Mouse (Mus musculus): ENCODE data around the gene Psmd1. TPM values are rescaled to one million over a fixed set of nuclear protein-coding genes. Genes with fewer than 3 reads are reported as not detected.
A peak's percentile ranks its signal among the peaks of the same experiment; 100 is the strongest.

Gene Psmd1
- polyA plus RNA-seq, 1 experiment from 2014 or later = 225 TPM

DNA sequence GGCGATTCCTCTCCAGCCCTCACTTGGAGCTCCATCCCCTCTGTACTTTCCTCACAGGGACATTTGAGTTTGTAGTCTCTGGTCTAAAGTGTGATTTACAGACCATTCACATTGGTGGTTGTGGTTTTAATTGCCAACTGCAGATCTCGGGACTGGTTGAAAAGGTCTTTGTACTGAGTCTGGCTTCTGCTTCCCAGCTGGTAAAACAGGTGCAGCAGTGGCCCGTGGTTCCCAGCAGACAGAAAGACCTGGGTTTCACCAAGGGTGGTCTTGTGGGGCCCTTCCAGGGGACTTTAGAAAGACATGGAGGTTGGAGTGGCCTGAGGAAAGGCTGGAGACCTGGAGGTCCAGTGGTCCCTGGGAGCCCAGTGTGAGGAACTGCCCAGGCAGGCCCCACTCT is 9.2 kb upstream of the Psmd1 start:
- Histone ChIP-seq H3K4me1 (replicated peaks; ENCODE audit: control insufficient read depth, insufficient read depth, low read length) (no peaks in the 10 kb centered on the region), H3K4me3 (ENCODE audit: low read depth, low read length) (no peak overlapping the region), H3K4me2 (ENCODE audit: low read depth, low read length, severe bottlenecking) (no peak overlapping the region), H3K9ac (ENCODE audit: low read length) (no peak overlapping the region), H3K27me3 (ENCODE audit: control insufficient read depth, insufficient read depth, low read length) (no peaks in the 10 kb centered on the region), H3K27ac (ENCODE audit: low read depth, low read length) (no peak overlapping the region), H3K9me3 (ENCODE audit: control insufficient read depth, low read length) (no peaks in the 10 kb centered on the region), H3K36me3 (ENCODE audit: control insufficient read depth, insufficient read depth, low read length) (no peaks in the 10 kb centered on the region)
- ATAC-seq (replicated peaks; ENCODE audit: low FRiP score) (no peak), DNase-seq (ENCODE audit: low spot score) (no peak)
- WGBS = 53% methylated on average over 3 of the region's 3 CpGs

DNA sequence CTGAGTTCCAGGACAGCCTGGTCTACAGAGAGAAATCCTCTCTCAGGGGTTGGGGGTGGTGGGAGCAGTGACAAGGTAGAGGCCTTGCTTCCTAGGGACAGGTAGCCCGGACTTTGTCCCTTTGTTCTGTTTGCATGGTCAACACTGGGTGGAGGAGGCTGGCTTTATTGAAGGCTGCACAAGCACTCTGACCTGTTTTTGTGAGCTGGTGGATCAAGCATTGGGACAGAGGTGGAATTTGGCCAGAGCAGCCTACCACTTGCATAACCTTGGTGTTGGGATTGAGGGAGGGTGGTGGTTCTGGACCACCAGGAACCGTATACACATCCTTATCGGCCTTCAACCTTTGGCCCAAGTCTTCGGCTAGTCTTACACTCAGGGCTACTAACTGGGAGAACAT is 7.9 kb upstream of the Psmd1 start:
- ATAC-seq (replicated peaks; ENCODE audit: low FRiP score) = no peak
- Histone ChIP-seq H3K9ac (ENCODE audit: low read length) (no peak overlapping the region), H3K9me3 (ENCODE audit: control insufficient read depth, low read length) (no peaks in the 10 kb centered on the region), H3K27me3 (ENCODE audit: control insufficient read depth, insufficient read depth, low read length) (no peaks in the 10 kb centered on the region), H3K4me1 (replicated peaks; ENCODE audit: control insufficient read depth, insufficient read depth, low read length) (no peaks in the 10 kb centered on the region), H3K4me3 (ENCODE audit: low read depth, low read length) (no peak overlapping the region), H3K4me2 (ENCODE audit: low read depth, low read length, severe bottlenecking) (no peak overlapping the region), H3K27ac (ENCODE audit: low read depth, low read length) (no peak overlapping the region), H3K36me3 (ENCODE audit: control insufficient read depth, insufficient read depth, low read length) (no peaks in the 10 kb centered on the region)
- no peak for DNase-seq (ENCODE audit: low spot score)
- WGBS = 91% methylated on average over 4 of the region's 4 CpGs

DNA sequence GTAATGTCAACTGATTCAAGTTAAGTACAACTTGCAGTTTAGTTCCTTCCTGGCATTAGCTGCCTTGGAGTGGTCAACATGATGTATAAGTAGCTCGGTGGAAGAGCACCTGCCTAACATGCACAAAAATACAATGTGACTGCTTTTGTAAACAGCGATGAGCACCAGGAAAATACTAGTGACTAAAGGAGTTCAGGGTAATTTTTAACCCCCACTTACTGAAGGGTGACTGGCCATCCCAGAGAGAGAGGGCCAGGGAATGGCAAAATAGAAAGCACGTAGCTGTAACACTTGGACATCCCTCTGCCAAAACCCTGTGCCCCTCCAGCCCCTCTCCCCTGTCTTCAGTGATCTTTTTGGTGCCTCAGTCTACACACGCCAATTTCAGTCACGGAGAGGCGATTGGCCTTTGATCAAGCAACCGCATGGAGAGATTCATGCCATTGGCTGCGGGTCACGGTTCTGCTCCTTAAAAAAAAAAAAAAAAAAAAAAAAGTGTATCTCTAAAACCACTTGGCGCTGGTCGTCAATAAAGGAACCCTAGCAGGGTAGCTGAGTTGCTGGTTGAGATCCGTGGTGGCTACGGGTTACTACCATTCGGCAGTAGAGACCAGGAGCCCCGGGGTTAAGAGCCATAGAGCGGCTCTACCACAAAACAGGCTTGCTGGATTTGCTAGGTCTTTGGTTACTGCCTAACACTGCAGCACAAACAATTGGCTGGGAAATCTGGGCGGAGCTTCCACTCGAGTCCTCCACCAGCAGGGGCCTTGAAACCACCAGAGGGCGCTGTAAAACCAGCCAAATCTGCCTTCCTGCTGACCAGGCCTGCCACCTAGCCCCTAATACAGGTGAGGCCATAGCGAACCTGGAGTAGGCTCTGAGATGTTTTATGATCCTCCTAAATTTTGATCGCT is 5.1 kb upstream of the Psmd1 start:
- Histone ChIP-seq H3K27me3 (ENCODE audit: control insufficient read depth, insufficient read depth, low read length) (no peaks in the 10 kb centered on the region), H3K4me3 (ENCODE audit: low read depth, low read length) (peak overlapping the region; percentile 28), H3K4me1 (replicated peaks; ENCODE audit: control insufficient read depth, insufficient read depth, low read length) (no peaks in the 10 kb centered on the region), H3K9me3 (ENCODE audit: control insufficient read depth, low read length) (no peaks in the 10 kb centered on the region), H3K4me2 (ENCODE audit: low read depth, low read length, severe bottlenecking) (peak overlapping the region; percentile 48), H3K9ac (ENCODE audit: low read length) (peak overlapping the region; percentile 53), H3K27ac (ENCODE audit: low read depth, low read length) (no peak overlapping the region), H3K36me3 (ENCODE audit: control insufficient read depth, insufficient read depth, low read length) (no peaks in the 10 kb centered on the region)
- ATAC-seq (replicated peaks; ENCODE audit: low FRiP score) (peak; percentile 75), DNase-seq (ENCODE audit: low spot score) (peak; percentile 95)
- 10% methylated on average over 21 of the region's 21 CpGs for WGBS

DNA sequence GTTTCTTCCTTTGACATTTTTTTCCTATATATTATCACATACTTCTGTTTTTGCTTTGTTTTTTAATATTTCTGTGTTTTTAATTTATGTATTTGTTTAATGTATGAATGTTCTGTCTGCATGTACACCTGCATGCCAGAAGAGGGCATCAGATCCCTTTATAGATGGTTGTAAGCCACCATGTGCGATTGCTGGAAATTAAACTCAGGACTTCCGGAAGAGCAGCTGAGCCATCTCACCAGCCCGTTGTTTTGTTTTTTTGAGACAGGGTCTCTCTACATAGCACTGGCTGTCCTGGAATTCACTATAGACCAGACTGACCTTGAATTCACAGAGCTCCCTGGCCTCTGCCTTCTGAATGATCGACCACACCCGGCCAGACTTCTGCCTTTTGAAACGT is 1.7 kb upstream of the Psmd1 start:
- H3K27me3 ChIP-seq (ENCODE audit: control insufficient read depth, insufficient read depth, low read length) = no peaks in the 10 kb centered on the region
- no peaks in the 10 kb centered on the region; the same call in 1 of the 2 replicates for H3K4me1 ChIP-seq (replicated peaks; ENCODE audit: control insufficient read depth, insufficient read depth, low read length)
- no peak overlapping the region for H3K4me3 ChIP-seq (ENCODE audit: low read depth, low read length)
- WGBS = 85% methylated on average over 6 of the region's 6 CpGs
- H3K9ac ChIP-seq (ENCODE audit: low read length) = no peak overlapping the region
- DNase-seq (ENCODE audit: low spot score) (no peak), ATAC-seq (replicated peaks; ENCODE audit: low FRiP score) (no peak)
- no peak overlapping the region for H3K4me2 ChIP-seq (ENCODE audit: low read depth, low read length, severe bottlenecking)
- no peaks in the 10 kb centered on the region for H3K9me3 ChIP-seq (ENCODE audit: control insufficient read depth, low read length)
- H3K27ac ChIP-seq (ENCODE audit: low read depth, low read length) = no peak overlapping the region
- no peaks in the 10 kb centered on the region for H3K36me3 ChIP-seq (ENCODE audit: control insufficient read depth, insufficient read depth, low read length)

DNA sequence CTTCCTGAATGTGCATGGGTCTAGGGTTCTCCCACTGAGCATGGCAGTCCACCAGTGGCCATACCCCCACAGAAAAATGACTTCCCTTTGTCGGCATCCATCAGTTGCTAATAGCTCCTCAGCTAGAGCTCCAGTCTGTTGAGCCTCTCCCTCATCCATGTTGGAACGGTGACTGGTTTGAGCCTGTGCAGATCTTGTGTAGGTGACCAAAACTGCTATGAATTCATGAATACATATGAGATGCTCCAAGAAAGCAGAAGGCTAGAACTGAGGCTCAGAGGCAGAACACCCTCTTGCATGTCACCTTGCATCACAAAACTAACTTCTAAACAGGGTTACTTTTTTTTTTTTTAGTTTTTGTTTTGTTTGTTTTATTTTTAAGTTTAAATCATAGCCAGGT is 12.4 kb downstream of the Psmd1 start:
- Histone ChIP-seq H3K4me1 (replicated peaks; ENCODE audit: control insufficient read depth, insufficient read depth, low read length) (no peaks in the 10 kb centered on the region), H3K4me2 (ENCODE audit: low read depth, low read length, severe bottlenecking) (no peak overlapping the region), H3K9me3 (ENCODE audit: control insufficient read depth, low read length) (no peaks in the 10 kb centered on the region), H3K27me3 (ENCODE audit: control insufficient read depth, insufficient read depth, low read length) (no peaks in the 10 kb centered on the region), H3K27ac (ENCODE audit: low read depth, low read length) (no peak overlapping the region), H3K4me3 (ENCODE audit: low read depth, low read length) (no peak overlapping the region), H3K9ac (ENCODE audit: low read length) (no peak overlapping the region), H3K36me3 (ENCODE audit: control insufficient read depth, insufficient read depth, low read length) (peaks cover 10% of the 10 kb centered on the region)
- DNase-seq (ENCODE audit: low spot score) (no peak), ATAC-seq (replicated peaks; ENCODE audit: low FRiP score) (no peak)
- 93% methylated on average over 2 of the region's 2 CpGs for WGBS

DNA sequence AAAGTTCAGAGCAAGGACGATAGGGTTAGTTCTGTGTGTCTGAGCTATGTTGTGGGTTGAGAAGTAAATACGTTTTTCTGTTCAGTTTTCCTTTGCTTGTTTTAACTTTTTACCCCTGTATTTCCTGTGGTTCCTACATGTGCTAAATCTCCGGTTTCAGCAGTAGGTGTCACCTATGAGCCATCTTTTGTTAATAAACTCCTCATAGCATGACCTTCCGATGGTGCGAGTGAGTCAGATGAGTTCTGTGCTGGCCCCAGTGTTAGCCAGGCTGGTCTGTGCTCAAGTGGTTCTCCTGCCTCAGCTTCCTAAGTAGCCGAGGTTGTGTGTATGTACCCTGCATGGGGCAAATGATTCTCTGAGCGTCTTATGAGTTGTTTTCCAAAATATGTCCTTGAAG is 30.2 kb downstream of the Psmd1 start:
- Histone ChIP-seq H3K9me3 (ENCODE audit: control insufficient read depth, low read length) (no peaks in the 10 kb centered on the region), H3K4me3 (ENCODE audit: low read depth, low read length) (no peak overlapping the region), H3K27ac (ENCODE audit: low read depth, low read length) (no peak overlapping the region), H3K36me3 (ENCODE audit: control insufficient read depth, insufficient read depth, low read length) (peaks cover 10% of the 10 kb centered on the region; the same call in 1 of the 2 replicates), H3K4me2 (ENCODE audit: low read depth, low read length, severe bottlenecking) (no peak overlapping the region), H3K27me3 (ENCODE audit: control insufficient read depth, insufficient read depth, low read length) (no peaks in the 10 kb centered on the region), H3K9ac (ENCODE audit: low read length) (no peak overlapping the region), H3K4me1 (replicated peaks; ENCODE audit: control insufficient read depth, insufficient read depth, low read length) (no peaks in the 10 kb centered on the region)
- ATAC-seq (replicated peaks; ENCODE audit: low FRiP score) = no peak
- WGBS = 90% methylated on average over 7 of the region's 7 CpGs
- no peak for DNase-seq (ENCODE audit: low spot score)

DNA sequence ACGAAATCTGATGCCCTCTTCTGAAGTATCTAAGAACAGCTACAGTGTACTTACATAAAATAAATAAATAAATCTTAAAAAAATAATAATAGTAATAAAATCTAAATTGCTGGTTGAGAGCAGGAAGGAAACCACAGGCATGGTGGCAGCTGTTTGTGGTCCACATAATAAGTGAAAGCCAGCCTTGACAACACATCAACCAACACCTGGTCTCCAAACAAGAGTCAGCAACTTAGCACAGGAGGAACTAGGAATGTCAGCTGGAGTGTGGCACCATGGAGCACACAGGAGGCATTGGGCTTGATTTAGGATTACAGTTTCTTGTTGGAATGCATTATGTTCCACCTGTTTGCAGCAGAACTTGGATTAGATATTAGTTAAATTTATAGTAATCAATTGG is 40.9 kb downstream of the Psmd1 start:
- no peak overlapping the region for H3K4me2 ChIP-seq (ENCODE audit: low read depth, low read length, severe bottlenecking)
- DNase-seq (ENCODE audit: low spot score) (no peak), ATAC-seq (replicated peaks; ENCODE audit: low FRiP score) (no peak)
- no peaks in the 10 kb centered on the region for H3K9me3 ChIP-seq (ENCODE audit: control insufficient read depth, low read length)
- 91% methylated on average over 1 of the region's 1 CpGs for WGBS
- no peaks in the 10 kb centered on the region for H3K4me1 ChIP-seq (replicated peaks; ENCODE audit: control insufficient read depth, insufficient read depth, low read length)
- no peaks in the 10 kb centered on the region for H3K36me3 ChIP-seq (ENCODE audit: control insufficient read depth, insufficient read depth, low read length)
- H3K9ac ChIP-seq (ENCODE audit: low read length) = no peak overlapping the region
- H3K27ac ChIP-seq (ENCODE audit: low read depth, low read length) = no peak overlapping the region
- no peak overlapping the region for H3K4me3 ChIP-seq (ENCODE audit: low read depth, low read length)
- H3K27me3 ChIP-seq (ENCODE audit: control insufficient read depth, insufficient read depth, low read length) = no peaks in the 10 kb centered on the region

DNA sequence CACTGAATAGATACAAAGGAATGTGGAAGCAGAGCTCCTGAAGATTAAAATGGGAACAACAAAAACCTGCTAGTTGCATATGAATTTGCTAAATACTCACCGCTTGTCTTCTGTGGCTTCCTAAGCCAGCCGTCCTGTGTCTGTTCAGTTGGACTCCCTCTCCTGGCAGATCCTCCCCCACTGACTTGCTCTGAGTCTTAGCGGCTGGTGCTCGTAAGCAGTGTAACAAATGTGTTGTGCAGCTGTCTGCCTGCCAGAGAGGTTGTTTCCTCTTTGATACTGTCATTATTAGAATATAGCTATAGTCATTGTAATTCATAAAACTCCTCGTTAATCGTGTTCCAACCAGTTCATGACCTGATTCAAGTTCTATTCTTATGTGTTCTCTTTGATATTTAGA is 47.6 kb downstream of the Psmd1 start, which contains the start of gene Htr2b:
Htr2b (minus strand) TSS at position 192 of the 400 bp plus-strand sequence.
- Histone ChIP-seq H3K27ac (ENCODE audit: low read depth, low read length) (no peak within 1 kb of the TSS), H3K4me1 (replicated peaks; ENCODE audit: control insufficient read depth, insufficient read depth, low read length) (no peaks in the 10 kb centered on the region), H3K27me3 (ENCODE audit: control insufficient read depth, insufficient read depth, low read length) (no peaks in the 10 kb centered on the region), H3K9me3 (ENCODE audit: control insufficient read depth, low read length) (no peaks in the 10 kb centered on the region), H3K36me3 (ENCODE audit: control insufficient read depth, insufficient read depth, low read length) (no peaks in the 10 kb centered on the region), H3K4me2 (ENCODE audit: low read depth, low read length, severe bottlenecking) (no peak within 1 kb of the TSS), H3K9ac (ENCODE audit: low read length) (no peak within 1 kb of the TSS), H3K4me3 (ENCODE audit: low read depth, low read length) (no peak within 1 kb of the TSS)
- ATAC-seq (replicated peaks; ENCODE audit: low FRiP score) (no peak), DNase-seq (ENCODE audit: low spot score) (no peak)
- WGBS = 70% methylated on average over 6 of the region's 6 CpGs

DNA sequence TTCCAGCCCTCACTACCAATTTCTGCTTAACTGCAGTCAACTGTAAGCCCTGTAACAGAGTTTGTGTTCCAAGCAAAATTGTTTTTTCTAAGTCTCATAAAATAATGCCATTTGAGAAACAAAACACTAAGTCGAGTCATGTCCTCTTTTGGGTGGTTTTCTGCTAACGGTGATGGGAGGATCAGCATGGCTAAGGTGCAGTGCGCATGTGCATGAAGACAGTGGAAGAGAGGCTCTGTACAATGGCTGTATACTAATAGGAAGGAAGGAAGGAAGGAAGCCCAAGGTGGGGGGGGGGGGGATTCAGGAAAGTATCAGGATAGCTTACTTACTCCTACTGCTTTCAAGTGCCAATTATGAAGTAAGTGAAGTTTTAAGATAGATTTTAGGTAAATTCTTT is 50.0 kb downstream of the Psmd1 start:
- Histone ChIP-seq H3K4me1 (replicated peaks; ENCODE audit: control insufficient read depth, insufficient read depth, low read length) (no peaks in the 10 kb centered on the region), H3K9ac (ENCODE audit: low read length) (no peak overlapping the region), H3K36me3 (ENCODE audit: control insufficient read depth, insufficient read depth, low read length) (no peaks in the 10 kb centered on the region; the same call in 1 of the 2 replicates), H3K27me3 (ENCODE audit: control insufficient read depth, insufficient read depth, low read length) (no peaks in the 10 kb centered on the region), H3K9me3 (ENCODE audit: control insufficient read depth, low read length) (no peaks in the 10 kb centered on the region), H3K27ac (ENCODE audit: low read depth, low read length) (no peak overlapping the region), H3K4me2 (ENCODE audit: low read depth, low read length, severe bottlenecking) (no peak overlapping the region), H3K4me3 (ENCODE audit: low read depth, low read length) (no peak overlapping the region)
- no peak for ATAC-seq (replicated peaks; ENCODE audit: low FRiP score)
- 93% methylated on average over 3 of the region's 3 CpGs for WGBS
- no peak for DNase-seq (ENCODE audit: low spot score)
